Mouse (Mus musculus) heart, adult 8-10 months (tissue): ENCODE measurements at regions not wholly inside any gene's neighbourhood (a gene's known extent, or its start where the extent isn't known, plus 50 kb on each side); places are given as distances from the start of the nearest gene placed in this dataset.

ENCODE experiments used
- DNase-seq: peaks from one replicate; pipeline ENCODE4 v3.0.0; 2022; ENCODE audit warnings: low spot score

- DNase-seq, result no peak
These were observed 318.6 kb downstream of the Serpinb8 start for GRCm38 (mm10) chr1:107908236-107909063.

- DNase-seq, result no peak
These were observed 325.1 kb downstream of the Serpinb8 start for GRCm38 (mm10) chr1:107914671-107915590.

- peak; percentile 44 for DNase-seq
These were observed 327.2 kb downstream of the Serpinb8 start for GRCm38 (mm10) chr1:107917037-107917436.

- DNase-seq, result no peak
These were observed 351.9 kb downstream of the Serpinb8 start for GRCm38 (mm10) chr1:107941601-107942270.

- DNase-seq, result no peak
These were observed 356.6 kb downstream of the Serpinb8 start for GRCm38 (mm10) chr1:107946204-107946939.

- no peak for DNase-seq
These were observed 360.6 kb downstream of the Serpinb8 start for GRCm38 (mm10) chr1:107950396-107950795.

- no peak for DNase-seq
These were observed 371.2 kb downstream of the Serpinb8 start for GRCm38 (mm10) chr1:107961009-107961408.

- no peak for DNase-seq
These were observed 386.0 kb downstream of the Serpinb8 start for GRCm38 (mm10) chr1:107975626-107976335.

- DNase-seq, result no peak
These were observed 387.9 kb downstream of the Serpinb8 start for GRCm38 (mm10) chr1:107977686-107978085.

- DNase-seq, result no peak
These were observed 388.6 kb downstream of the Serpinb8 start for GRCm38 (mm10) chr1:107978411-107978810.

GRCm38 (mm10) chr1:107985646-107986045 lies 395.8 kb downstream of the Serpinb8 start:
- no peak for DNase-seq

GRCm38 (mm10) chr1:107988076-107988475 lies 398.3 kb downstream of the Serpinb8 start:
- no peak for DNase-seq

GRCm38 (mm10) chr1:107993013-107993412 lies 403.2 kb downstream of the Serpinb8 start:
- no peak for DNase-seq

GRCm38 (mm10) chr1:108023721-108024353 lies 434.0 kb downstream of the Serpinb8 start:
- no peak for DNase-seq

GRCm38 (mm10) chr1:108024705-108025104 lies 434.9 kb downstream of the Serpinb8 start:
- DNase-seq, result no peak

- no peak for DNase-seq
These were observed 436.7 kb downstream of the Serpinb8 start for GRCm38 (mm10) chr1:108026461-108026860.

- DNase-seq, result no peak
These were observed 456.4 kb downstream of the Serpinb8 start for GRCm38 (mm10) chr1:108046194-108046593.

- peak; percentile 11 for DNase-seq
These were observed 457.3 kb downstream of the Serpinb8 start for GRCm38 (mm10) chr1:108046857-108047714.

- DNase-seq, result no peak
These were observed 504.8 kb downstream of the Serpinb8 start for GRCm38 (mm10) chr1:108094622-108095021.
